Mouse (Mus musculus) frontal cortex, adult 2 months (tissue): ENCODE measurements around the gene Fam222b. TPM values are rescaled to one million over a fixed set of nuclear protein-coding genes. Genes with fewer than 3 reads are reported as not detected.

Experiments
- DNase-seq, 2 experiments: peaks; one replicate each; pipeline ENCODE4 v3.0.0; 2022; ENCODE audit warnings: low spot score in 1 of 2; ENCODE audit errors: extremely low spot score in 1 of 2
- polyA plus RNA-seq: library from polyadenylated mRNA; depleted of rRNA; stranded (reverse); fragments of >200 nt; gene quantifications from 2 replicates; pipeline ENCODE4 v1.2.3, GENCODE M21; 2012

Fam222b gene
- polyA plus RNA-seq, 1 experiment: 22.9 TPM

- no peak for DNase-seq
Observed at GRCm38 (mm10) chr11:78163045-78163444, 68.6 kb downstream of the Fam222b start.

DNA sequence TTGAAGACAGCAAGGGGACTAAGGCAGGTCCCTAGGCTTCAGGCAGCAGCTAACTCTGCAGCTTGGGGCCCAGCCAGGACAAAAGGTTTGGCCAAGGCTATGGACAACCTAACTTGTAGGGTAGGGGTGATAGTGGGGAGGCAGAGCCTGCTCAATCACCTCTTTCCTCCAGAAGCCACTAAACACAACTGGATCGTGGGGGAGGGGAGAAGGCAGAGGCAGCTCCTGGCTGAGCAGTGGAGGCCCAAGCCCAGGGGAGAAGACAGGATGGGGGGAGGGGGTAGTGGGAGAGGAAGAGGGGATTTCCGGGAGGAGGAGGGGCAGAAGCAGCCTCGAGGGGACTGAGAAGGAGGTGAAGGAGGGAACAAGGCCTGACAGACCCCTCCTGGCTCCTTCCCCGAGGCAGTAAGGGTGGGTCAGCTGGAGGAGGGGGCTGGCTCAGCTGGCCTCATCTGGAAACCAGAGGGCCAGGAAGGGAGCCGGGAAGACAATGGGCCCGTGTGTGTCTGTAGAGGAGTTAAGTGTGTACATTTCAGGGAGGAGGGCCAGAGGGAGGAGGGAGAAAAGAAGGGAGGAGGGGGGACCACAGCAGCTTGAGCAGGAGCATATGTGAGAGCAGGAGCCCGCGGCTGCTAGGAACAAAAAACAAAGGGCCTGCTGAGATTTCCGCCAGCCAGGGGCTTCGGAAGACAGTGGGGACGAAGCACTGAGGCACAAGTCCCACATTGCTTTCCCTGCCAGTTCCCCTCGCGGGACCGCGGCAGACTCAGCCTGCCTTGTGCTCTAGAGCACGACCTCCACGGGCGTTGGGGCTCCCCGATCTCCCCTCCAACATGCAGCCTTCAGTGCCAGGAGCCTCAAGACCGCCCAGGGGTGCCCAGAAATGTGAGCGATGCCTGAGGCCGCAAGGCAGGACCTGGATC lies 69.5 kb downstream of the Fam222b start:
- no peak for DNase-seq

DNA sequence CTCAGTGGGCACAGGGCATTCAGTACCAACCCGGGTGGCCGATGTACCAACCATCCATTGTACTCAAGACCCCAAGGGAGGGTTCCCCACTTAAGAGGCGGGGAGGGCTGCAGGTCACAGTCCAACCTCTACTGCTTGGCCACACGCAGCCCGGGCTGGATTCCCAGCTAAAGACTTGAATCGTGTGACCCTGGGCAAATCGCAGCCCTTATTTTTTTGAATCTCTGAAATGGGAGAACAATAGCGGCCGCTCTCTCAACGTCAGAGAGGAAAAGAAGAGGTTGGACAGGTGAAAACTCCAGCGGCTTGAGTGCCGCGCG lies 70.1 kb downstream of the Fam222b start:
- DNase-seq: no peak

- peak in 1 of 2 experiments; percentile 66 for DNase-seq
Observed at GRCm38 (mm10) chr11:78164924-78165760, 70.7 kb downstream of the Fam222b start, which contains the start of gene Traf4. Gene Traf4 (minus strand): TSS chr11:78165589.

GRCm38 (mm10) chr11:78165761-78166109 lies 71.3 kb downstream of the Fam222b start:
- DNase-seq: no peak

DNA sequence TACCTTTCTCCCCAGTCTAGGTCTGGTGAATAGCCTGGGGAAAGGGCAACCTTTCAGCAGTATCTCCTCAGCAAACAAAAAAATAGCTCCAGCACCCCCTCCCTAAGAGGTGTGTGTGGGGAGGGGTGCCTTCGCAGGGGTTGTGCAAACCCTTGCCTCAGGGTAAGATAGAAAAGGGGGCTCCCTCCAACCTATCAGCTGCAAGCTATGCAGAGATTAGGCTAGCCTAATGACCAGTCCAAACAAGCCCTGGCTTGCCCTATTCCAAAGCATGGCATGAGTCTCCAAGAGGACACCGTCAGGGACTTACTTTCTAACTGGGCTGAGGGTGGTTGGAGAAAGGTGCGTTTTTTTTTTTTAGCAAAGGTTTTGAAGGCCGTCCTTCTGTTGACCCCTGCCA lies 71.7 kb downstream of the Fam222b start:
- DNase-seq: no peak

DNA sequence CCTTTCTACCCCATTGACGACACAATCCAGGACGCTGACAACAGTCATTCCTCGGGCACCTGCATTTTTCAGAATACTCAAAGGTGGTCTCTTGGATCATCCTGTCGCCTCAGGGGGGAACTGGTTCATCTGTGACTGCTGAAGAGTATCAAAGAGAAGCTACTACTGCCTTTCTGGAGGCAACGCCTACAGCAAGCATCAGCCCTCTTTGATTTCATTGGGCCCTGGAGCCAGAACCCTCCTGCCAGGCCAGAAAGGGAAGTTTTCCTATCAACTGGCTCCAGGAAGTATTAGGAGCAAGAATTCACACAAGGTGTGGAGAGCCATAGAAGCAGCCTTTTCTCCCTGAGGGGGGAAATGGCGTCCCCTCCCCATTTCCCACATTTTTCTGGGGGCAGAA lies 72.2 kb downstream of the Fam222b start:
- DNase-seq: no peak

DNA sequence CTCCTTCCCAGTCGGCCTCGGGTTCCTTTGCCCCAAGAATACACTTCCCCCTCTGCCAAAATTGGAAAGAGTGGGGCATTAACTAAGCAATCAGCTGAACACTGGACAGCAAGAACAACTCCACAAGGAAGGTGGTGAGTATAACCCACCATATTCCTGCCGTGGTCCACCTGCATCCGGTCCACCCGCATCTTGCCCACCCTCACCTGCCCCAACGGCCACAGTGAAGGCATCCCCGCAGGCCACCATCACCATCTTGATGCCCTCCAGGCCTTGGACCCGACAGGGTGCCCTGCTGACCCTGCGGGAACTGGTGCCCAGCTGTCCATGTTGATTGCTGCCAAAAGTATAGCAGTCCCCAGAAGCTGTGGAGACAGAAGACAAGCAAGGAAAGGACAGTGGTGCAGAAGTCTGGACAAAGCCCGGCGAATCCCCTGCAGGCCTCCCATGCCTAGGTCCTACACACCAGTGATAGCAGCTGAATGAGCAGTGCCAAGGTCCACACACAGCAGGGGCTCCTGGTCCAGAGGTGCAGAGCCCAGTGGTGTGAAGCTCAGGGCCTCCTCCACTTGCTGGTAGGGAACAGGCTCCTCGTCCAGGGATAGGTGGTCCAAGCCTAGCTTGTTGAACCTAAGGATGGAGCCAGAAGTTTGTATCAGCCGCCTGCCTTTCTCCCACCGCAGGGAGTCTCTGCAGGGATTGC lies 72.9 kb downstream of the Fam222b start:
- DNase-seq: no peak

DNA sequence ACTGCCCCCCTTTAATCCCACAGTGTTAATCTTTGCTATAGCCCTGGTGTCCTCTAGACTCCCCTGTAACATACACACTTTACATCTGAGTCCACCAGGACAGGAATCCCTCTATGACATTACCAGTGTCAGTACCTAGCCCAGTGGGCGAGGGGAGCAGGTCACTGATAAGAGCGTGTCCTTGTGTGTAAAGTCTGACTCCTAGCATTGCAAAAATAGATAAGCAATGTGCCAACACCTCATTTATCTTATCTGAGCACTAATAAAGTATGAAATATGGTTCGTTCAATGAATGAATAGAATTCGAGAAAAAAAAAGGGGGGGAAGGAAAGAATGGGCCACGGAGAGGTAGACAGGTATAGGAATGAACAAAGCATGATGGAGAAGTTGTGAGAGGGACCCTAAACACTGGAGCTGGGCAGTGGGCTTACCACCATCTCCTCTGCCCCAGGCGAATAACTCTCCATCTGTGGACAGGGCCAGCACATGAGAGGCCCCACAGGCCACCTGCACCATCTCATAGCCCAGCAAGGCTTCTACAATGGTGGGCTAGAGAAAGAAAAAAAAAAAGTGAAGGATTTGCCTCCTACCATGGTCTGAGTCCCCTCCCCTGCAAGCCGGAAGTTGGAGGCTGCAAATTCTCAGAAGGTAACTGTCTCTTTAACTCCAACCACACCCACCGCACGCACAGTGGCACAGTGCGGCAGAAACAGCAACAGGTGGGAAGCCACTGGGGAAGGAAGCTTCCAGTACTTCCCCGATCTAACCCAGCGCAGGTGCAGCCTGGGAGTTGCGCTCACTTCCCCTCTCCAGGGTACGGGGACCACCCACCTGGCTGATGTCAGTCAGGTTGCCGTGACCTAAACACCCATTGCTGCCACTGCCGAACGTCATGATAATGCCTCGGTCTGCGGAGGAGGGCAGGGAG lies 74.3 kb downstream of the Fam222b start:
- DNase-seq: no peak

GRCm38 (mm10) chr11:78170306-78170705 lies 75.8 kb downstream of the Fam222b start:
- DNase-seq: no peak

- DNase-seq: no peak
Observed at GRCm38 (mm10) chr11:78171328-78171727, 76.9 kb downstream of the Fam222b start.

DNA sequence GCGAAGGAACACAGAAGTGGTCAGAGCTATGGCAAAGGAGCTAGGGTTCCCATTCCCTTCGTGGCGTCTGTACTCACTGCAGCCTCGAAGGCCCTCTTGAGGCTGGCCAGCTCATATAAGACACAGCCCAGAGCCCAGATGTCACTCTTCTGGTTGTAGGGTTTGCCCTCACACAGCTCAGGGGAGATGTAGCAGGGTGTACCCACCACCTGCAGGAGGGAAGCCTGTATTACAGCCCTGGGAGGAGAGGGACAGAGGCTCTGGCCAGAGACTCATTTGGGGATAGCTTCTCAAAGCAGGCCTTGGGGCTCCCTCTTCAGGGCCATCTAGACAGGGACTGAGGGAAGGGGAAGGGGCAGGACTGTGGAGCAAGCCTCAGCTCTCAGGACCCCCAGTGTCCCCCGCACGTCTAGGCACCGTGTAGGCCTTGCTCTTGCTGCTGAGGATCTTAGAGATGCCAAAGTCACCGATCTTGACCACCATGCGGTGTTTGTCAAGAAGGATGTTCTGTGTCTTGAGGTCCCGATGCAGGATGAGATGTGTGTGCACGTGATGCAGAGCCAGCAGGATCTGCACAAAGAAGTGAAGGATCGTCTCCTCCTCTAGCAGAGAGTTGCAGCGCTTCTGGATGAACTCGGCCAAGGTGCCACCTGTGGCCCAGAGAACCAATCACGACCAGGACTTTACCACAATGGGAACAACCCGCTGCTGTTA lies 77.7 kb downstream of the Fam222b start:
- DNase-seq: no peak

GRCm38 (mm10) chr11:78172748-78173383 lies 78.4 kb downstream of the Fam222b start:
- DNase-seq: no peak

- DNase-seq: no peak
Observed at GRCm38 (mm10) chr11:78174506-78174905, 80.0 kb downstream of the Fam222b start.

DNA sequence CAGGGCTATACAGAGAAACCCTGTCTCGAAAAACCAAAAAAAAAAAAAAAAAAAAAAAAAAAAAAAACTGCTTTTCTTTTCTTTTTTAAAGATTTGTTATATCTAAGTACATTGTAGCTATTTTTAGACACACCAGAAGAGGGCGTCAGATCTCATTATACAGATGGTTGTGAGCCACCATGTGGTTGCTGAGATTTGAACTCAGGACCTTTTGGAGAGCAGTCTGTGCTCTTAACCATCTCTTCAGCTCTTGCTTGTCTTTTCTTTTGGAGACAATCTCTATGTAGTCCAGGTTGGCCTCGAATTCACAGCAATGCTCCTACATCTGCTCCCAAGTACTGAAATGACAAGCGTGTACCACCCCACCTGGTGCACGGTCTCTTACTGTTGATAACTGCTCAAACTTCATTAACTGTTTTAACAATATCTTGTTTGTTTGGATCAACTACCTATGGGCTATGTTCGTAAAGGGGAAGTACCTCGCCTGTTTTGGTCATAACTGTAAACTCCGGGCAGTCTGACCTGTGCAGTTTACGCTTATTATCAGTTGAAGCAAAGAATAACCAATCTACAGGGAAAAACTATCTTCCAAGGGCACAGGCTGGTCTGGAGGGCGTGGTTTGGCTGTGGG lies 81.4 kb downstream of the Fam222b start:
- DNase-seq: no peak

DNA sequence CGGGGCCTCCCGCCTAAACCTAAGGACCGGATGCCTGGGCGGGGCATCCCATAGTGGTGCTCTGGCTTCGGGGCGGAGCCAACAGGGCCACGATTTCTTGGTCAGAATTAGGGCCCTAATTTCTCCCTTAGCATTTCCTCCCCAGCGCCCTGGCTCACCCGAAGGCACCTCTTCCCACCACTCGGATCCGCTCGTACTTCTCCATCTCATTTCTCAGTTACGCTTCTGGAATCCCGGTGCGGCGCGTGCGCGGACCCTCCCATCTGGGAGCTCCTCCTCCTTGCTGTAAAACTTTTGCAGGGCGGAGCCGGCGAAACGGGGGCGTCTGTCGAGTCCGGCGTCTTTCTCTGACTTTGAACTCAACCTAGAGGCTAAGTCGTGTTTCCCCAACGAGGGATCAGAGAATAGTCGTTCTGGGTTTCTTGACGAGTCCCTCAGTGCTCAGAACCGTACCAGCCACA lies 82.0 kb downstream of the Fam222b start, which contains the start of the genes Nek8 and Tlcd1:
Gene Nek8, minus strand, starts transcription at position 274 of the 461 bp plus-strand sequence.
Gene Tlcd1, plus strand, starts transcription at position 310 of the 461 bp plus-strand sequence.
- DNase-seq: peak in 1 of 2 experiments; percentile 81

DNA sequence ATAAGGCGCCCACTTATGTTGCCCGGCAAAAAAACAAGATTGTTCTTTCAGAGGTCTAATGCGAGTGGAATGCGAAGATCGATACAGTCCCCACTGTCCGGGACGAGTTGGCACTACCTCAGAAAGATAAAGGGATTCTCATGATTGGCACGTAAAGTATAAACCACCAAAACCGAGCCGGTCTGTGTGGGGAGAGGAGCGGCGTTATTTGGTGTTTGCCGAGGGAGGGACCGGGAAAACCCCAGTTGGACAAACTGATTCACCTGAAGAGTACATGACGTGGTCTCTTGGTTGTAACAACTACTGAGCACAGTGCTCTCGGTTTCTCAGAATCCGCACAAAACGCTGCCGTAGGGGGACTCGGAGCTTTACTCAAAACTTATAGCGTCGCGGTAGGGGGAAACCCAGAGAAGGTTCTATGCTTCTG lies 82.5 kb downstream of the Fam222b start:
- DNase-seq: no peak

- DNase-seq: no peak
Observed at GRCm38 (mm10) chr11:78177437-78177836, 83.0 kb downstream of the Fam222b start.
